Mouse (Mus musculus) small intestine, adult 2 months (tissue): ENCODE results near the gene Lamc2.

Source experiments
- CTCF ChIP-seq: fragments of 200-500 bp; IDR thresholded peaks from 2 replicates; pipeline ENCODE4 v1.5.1; 2012; ENCODE audit warnings: low read depth, mild to moderate bottlenecking, control low read depth, inconsistent platforms, low read length, moderate library complexity, mixed read lengths; ENCODE audit not compliant: insufficient replicate concordance, insufficient read length; ENCODE audit errors: extremely low read depth
- POLR2A ChIP-seq: fragments of 200-500 bp; IDR thresholded peaks from 2 replicates; pipeline ENCODE4 v1.6.1; 2012; ENCODE audit warnings: low read depth, mild to moderate bottlenecking, control low read depth, inconsistent platforms, low read length, moderate library complexity

GRCm38 (mm10) chr1:153084191-153084590 lies 102.1 kb downstream of the Lamc2 start:
- TF ChIP-seq POLR2A (no peak), CTCF (no peak)
